Mouse (Mus musculus) CD4-positive helper T cell, adult 2 months (primary cell): ENCODE data around the gene Zfp12.
"Not testable (repeated sequence)": the region's sequence is repeated elsewhere in the genome, so short reads cannot be mapped to it uniquely, and the experiment has no call there.

Experiments
- DNase-seq: peaks from one replicate; pipeline ENCODE4 v3.0.0-alpha.2; 2012; ENCODE audit warnings: low read depth, missing footprints, low spot score

The Zfp12 gene

DNA sequence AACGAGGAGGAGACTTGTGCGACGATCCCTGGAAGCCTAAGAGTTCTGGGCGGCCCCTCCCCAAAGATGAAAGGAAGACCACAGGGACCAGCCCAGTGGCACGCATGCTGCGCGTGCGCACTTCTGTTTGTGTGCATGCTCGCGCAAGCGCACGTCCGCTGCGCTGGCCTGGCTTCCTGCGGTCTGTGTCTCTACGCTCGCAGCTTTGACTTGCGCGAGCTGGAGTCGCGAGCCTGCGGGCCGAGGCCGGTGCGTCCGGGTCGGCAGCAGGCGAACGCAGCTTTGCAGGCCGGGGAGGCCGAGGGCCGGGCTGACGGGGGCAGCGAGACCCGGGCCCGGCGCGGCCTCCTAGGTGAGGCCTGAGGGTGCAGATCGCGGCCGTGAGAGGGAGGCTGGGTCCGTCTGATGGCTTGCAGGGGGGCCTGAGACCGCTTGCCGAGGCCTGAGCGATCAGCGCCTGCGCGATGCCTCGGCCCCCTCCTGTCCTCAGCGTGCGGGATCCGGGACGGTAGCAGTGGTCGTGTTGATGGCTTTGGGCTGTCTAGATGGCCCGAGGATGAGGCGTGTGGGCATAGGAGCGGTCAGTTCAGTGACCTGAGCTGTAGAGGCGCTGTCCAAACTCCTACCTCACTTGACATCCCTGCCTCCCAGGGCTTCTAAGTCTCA lies at the start of gene Zfp12:
Zfp12 (plus strand) TSS at position 136 of the 666 bp plus-strand sequence.
- peak; percentile 97 for DNase-seq

DNA sequence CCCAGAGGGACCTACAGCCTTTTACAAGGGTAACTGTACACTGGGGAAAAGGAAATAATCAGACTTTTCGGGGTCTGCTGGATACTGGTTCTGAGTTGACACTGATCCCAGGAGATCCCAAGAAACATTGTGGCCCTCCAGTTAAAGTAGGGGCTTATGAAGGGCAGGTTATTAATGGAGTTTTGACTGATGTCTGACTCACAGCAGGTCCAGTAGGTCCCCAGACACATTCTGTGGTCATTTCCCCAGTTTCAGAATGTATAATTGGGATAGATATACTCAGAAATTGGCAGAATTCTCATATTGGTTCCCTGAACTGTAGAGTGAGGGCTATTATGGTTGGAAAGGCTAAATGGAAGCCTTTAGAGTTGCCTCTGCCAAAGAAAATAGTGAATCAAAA lies 46.9 kb upstream of the Zfp12 start:
- DNase-seq = not testable (repeated sequence)

DNA sequence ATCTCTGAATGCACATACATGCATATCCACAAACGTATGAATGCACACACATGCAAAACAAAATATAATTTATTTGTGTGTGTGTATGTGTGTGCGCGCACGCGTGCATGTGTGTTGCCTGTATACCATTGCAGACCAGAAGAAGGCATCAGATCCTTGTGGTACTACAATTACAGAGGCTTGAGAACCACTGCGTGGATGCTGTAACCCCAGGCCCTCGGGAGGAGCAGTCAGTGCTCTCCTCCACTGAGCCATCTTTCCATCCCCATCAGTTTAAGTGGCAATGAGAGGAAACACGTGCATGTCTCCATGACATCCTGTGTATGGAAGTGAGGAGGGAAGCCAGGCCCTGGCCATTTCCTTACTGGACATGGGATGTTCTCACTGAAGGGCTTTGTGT lies 42.2 kb upstream of the Zfp12 start:
- no peak for DNase-seq

DNA sequence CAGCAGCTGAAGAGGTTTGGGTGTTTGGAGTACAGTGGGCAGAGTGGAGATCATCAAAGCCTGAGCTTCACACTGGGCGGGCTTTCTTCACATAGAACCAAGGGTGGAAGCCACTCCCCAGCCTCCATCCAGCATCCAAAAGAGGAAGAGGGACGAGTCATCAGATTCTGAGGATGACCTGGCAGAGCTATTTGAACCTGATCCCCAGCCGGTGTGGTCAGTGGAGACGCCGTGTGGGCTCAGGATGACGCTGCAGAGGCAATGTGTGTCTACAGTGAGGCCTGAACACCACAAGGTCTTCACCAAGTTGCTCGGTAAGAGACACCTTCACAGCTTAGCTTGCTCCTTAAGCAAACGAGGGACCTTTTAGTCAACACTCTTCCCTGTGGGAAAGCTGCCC lies 40.2 kb upstream of the Zfp12 start:
- not testable (repeated sequence) for DNase-seq

DNA sequence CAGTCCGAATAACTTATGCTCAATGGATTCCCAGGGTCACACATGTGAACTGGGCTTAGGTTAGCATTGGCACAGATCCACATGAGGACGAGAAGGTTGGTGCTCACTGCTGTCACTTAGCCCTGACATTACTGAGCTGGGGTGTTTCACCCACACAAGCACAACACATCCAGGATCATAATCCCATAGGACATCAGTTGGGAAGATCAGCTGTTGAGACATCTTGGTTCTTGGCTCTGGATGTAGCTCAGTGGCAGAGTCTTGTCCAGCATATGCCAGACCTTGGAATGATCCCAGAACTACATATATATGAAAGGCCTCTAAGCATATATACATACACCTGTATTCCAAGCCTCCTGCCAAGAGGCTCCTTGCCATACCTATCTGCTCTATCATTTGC lies 39.8 kb upstream of the Zfp12 start:
- DNase-seq = no peak

DNA sequence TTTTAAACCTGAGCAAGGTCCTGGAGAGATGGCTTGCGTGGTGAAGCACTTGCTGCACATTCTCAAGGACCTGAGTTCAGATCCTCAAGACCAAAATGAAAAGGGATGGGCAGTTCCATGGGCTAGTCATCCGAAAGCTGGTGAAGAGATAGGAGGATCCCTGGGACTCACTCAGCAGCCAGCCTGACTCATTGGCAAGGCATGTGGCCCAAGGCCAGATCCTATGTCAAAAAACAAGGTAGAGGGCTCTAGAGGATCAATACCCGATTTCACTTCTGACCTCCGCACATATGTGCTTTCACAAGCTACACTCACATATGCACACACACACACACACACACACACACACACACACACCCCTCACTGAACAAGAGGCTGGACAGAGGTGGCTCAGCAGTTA lies 38.5 kb upstream of the Zfp12 start:
- no peak for DNase-seq

DNA sequence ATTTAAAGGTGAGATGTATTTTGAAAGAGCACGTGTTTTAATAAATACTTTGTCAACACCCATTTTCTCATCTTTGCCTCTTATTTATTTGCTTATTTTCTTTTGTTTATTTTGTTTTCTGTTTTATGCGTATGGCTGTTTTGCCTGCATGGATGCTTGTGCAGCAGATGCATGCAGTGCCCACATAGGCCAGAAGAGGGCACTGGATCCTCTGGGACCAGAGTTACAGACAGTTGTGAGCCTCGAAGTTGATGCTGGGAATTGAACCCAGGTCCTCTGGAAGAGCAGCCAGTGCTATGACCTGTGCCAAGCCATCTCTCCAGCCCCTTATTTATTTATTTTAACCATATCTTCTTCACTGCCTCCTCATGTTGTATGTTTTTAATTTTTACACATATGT lies 29.9 kb upstream of the Zfp12 start:
- no peak for DNase-seq

DNA sequence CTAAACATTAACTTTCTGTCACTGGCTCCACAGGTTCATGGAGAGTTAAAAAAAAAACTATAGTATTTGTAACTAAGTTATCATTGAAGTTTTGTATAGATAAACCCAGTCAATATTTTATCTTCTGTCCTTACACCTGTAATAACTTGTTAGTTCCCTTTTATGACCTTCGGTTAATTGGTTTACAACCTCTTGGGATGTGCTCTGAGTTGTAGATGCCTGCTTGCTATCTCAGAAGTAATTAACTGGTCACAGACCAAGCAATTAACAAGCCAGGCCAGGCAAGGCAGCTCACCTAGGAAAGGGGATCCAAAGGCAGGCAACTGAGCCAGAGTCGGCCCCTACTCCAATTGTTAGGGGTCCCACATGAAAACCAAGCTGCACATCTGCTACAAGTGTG lies 21.1 kb upstream of the Zfp12 start:
- DNase-seq = no peak

DNA sequence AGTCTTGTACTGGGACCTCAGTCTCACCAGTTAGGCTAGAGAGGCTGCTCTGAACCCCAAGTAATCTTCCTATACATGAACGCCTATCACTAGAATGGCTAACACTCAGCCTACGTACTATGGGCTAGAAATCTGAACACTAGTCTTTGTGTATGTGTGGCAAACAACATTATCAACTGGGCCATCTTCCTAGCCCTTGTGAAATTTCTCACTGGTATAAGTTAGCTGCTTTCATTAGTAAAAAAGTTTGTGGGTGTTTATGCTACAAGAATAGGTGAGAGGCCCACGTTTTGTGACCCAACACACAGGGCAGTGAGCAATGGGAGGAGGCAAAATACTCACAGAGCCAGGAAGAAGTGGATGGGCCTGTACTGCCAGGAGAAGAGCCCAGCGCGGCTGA lies 14.0 kb upstream of the Zfp12 start:
- DNase-seq = no peak

DNA sequence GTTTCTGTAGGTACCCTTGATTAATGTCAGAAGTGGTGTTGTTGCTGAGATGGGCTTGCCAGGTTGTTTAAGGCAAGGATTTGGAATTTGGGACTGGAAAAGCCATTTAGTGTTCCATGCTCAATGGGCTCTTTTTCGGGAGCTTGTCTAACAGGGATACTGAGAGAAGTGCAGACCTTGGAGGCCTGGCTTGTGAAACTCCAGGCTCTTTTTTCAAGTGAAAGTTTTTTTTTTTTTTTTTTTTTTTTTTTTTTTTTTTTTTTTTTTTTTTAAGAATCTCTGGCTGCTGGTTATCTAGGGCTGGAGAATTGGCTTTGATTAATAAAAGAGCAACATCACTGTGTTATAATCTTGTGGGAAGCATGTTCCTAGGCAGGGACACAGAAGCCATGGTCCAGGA lies 12.7 kb upstream of the Zfp12 start:
- DNase-seq = no peak

DNA sequence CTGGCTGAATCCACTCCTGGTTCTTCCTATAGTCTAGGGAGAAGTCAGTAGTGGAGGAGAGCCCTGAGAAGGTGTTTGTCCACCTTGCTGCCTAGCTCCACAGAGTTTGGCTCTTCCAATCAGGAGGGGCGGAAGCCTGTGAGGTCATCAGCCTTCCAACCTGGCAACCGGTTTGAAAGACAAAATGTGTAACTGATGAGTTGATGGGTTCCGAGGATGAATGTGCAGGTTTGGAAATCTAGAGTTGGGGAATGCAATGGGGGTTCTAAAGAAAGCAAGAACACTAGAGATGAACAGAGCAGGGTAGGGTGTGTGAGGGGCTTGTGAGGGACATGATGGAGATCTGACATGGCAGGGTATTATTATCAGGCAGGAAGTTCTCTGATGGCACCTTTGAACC lies 8.2 kb upstream of the Zfp12 start, which contains the start of gene Spdye4a:
Spdye4a (minus strand) TSS at position 101 of the 400 bp plus-strand sequence.
- no peak for DNase-seq

DNA sequence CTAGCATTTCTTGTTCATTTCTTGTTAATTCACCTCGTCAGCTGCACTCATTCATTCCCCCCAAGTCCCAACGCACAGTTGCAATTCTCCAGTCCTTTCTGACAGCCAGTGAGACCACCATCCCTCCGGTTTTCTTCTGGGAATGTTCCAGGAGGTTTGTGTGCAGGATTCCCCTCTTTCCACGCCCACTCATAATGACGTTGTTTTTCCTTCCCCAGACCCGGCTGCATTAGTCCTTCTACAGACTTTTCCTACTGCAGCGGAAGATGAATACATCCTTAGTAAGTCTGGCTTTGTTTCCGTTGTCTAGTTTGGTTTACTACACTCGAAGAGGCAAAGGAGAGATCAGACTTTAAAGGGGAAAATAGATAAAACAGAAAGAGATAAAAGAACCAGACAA lies 1.1 kb downstream of the Zfp12 start:
- peak; percentile 8 for DNase-seq

DNA sequence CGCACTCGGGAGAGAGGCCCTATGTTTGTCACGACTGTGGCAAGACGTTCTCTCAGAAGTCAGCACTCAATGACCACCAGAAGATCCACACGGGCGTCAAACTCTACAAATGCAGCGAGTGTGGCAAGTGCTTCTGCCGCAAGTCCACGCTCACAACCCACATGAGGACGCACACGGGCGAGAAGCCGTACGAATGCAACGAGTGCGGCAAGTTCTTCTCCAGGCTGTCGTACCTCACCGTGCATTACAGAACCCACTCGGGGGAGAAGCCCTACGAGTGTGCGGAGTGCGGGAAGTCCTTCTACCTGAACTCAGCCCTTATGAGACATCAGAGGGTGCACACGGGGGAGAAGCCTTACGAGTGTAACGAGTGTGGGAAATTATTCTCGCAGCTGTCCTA lies 10.0 kb downstream of the Zfp12 start:
- DNase-seq = no peak

DNA sequence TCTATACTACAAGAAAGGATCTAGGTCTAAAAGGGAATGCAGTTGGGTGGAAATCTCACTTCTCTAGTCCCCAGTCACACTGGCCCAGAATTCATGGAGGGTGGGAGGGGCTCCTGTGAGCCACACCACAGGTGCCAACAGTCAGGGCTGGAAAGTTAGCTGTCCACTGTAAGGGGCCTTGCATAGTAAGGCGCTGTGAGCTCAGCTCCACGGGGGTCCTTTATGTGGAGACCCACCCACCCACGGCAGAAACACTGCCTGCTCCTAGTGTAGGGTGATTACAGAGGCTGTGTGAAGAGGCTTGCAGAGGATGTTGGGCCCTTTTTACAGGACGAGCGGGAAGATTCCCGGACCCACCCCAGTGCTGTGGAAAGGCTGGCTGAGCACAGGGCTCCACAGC lies 17.1 kb downstream of the Zfp12 start:
- no peak for DNase-seq

DNA sequence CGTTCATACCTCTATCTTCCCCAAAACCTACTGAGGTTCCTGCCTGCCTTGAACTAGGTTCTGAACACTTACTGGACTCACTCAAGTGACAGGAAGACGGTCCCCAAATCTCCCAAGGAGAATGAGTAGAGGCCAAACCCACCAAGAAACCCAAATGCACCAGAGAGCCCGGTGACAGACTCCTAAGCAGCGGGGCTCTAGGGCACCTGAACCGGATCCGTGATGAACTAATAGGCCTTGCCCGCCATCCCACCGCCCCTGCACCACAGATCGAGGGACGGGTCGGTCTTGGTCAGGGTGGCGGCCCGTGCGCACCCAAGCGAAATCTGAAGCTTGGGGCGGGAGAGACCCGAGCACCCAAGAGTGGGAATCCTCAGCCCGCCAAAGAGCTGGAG lies 17.8 kb downstream of the Zfp12 start:
- no peak for DNase-seq

DNA sequence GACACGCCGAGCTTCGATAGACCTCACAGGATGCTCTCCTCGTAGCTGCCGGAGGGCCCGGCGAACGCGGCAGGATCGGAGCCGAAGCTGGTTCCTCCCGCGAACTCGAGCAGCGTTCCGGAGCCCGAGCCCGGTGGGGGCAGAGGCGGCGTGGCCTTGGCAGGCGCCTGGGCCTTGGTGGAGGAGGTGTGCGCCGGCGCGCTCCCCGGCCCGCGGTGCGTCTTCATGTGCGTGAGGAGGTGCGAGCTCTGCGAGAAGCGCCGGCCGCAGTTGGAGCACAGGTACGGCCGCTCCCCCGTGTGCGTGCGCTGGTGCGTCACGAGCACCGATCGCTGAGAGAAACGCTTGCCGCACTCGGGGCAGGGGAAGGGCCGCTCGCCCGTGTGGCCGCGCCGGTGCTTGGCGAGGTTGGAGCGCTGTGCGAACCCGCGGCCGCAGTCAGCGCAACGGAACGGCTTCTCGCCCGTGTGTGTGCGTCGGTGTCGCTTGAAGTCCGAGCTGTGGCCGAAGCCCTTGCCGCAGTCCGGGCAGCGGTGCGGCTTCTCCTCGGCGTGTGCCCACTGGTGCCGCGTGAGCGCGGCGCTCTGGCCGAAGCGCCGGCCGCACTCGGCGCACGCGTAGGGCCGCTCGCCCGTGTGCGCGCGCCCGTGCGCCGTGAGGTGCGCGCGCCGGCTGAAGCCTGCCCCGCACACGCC lies 18.4 kb downstream of the Zfp12 start:
- DNase-seq = peak; percentile 14

DNA sequence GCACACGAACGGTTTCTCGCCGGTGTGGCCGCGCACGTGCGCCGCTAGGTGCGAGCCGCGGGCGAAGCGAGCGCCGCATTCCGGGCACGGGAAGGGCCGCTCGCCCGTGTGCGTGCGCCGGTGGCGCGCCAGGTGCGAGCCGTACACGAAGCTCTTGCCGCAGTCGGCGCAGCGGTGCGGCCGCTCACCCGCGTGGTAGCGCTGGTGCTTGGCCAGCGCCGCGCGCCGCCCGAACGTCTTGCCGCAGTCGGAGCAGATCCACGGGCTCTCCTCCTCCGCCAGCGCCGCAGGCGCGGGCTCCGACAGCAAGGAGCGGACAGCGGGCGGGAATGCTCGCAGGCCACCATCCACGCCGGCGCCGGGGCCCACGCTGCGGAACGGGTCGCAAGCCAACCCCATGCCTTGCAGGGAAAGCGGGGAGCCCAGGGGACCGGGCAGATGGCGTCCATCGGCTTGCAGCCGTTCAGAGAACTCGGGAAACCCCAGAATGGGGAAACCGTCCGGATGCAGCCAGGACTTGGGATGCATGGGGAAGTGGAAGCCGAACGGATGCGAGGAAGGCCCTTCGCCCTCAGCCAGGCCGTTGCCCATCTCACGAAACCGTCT lies 19.0 kb downstream of the Zfp12 start:
- DNase-seq = no peak

DNA sequence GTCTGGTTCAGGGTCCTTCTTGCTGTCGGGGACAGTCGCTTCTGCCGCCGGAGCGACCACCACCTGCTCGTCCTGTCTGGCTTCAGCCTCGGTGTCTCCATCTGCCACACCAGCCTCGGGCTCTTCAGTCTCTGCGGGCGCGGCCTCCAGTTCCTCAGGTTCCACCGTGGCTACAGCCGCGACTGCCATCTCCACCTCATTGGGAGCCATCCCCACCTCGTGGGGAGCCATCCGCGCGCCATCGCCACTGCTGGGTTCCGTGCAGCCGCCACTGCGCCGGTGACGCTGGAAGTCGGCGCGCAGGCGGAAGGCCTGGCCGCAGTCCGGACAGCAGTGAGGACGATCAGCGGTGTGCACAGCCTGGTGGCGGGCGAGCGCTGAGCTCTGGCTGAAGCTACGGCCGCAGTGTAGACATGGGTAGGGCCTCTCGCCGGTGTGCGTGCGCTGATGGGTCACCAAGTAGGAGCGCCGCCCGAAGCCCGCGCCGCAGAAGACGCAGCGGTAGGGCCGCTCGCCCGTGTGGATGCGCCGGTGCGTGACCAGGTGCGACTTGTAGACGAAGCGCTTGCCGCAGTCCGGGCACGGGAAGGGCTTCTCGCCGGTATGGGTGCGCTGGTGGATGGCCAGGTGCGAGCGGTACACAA lies 19.6 kb downstream of the Zfp12 start:
- no peak for DNase-seq

DNA sequence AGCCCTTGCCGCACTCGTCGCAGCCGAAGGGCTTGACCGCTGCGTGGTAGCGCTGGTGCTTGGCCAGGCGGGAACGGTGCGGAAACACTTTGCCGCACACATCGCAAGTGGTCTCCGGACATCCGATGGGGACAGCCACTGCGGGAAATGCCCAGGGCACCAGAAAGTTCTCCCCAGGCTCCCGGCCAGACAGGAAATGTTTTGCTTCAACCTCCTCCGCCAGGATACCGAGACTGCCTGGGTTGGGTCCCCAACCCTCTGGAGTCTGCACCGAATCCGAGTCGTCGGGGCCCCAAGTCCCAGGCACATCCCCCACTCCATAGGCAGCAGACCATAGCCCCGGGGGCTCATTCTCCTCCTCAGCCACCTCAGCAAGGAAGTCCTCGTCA lies 20.2 kb downstream of the Zfp12 start:
- DNase-seq = no peak

DNA sequence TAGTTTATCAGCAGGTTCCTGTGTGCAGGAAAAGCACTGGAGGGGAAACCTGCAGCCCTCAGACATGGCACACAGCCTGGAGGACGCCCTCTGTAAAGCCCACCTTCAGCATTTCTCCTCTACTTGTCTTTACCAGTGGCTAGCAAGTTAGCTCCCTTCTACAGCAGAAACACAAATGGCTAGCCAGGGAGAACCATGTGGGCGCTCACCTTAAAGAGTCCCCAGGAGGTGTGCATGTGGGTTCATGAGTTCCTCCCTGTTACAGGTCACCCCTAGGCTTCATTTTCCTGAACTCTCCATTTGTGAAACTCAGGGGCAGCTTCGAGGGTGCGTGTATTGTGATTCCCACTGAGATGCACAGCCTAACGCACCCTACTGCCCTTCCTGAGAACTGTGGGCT lies 20.8 kb downstream of the Zfp12 start:
- DNase-seq = no peak

DNA sequence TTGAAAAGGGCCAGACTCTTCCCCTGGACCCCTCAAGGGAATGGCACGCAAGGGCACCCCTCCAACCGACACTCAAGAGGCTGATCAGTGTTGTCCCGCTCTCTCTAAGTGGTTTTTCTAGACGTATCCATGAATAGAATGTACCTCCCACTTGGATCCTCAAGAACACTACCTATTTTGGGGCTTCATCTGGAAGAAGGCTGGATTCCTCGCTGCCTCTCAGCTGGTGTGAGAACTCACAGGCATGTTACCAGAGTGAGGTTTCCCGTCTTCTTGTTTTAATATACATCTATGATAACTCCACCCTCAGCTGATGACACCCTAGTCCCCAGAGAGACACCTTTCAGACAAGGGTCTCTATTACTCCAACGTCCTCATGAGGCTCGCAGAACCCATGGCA lies 26.7 kb downstream of the Zfp12 start:
- no peak for DNase-seq

DNA sequence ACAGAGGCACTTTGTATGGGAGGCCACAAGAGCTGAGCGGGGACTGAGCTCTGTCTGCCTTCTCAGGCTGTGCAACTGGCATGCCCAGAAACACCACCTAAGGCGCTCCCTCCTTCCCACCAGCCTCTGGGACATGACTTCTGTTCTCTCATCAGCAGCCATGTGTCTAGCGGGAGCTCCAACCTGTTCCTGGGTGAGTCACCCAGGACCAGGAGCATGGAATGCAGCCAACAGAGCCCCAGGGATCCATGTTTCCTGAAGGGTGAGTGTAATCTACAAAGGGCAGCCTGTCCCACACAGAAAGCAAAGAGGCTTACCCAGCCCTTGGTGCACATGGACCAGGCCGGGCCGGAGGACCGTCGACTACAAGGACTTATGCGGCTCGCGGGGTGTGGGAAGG lies 29.7 kb downstream of the Zfp12 start:
- no peak for DNase-seq

DNA sequence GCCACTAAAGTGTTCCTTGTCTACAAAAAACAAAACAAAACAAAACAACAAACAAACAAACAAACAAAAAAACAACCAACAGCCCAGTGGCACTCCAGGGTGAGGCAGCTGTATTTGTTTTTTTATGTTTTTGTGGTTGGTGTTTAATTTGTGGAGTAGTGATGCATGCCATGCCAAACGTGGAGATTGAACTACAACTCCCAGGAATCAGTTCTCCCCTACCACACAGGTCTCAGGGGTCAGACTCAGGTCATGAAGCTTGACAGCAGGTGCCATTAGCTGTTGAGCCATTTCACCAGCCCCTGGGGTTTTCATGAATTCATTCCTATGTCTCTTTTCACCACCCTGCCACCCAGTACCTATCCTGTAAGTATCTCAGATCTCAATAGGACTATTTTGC lies 30.4 kb downstream of the Zfp12 start:
- DNase-seq = no peak
